Mouse (Mus musculus): ENCODE results near the gene Spag4.

GRCm38 (mm10) chr2:156021765-156022164 lies 43.2 kb upstream of the Spag4 start:
- no peak for TF ChIP-seq CTCF (IDR thresholded peaks at IDR 0.05; ENCODE audit: extremely low read depth, insufficient read depth, low read length)
- no peak for TF ChIP-seq POLR2A (IDR thresholded peaks at IDR 0.05; ENCODE audit: extremely low read depth, insufficient read depth, low read length)

Measured in cortical plate, adult 2 months (tissue).